Mouse (Mus musculus) thymus, adult 2 months (tissue): Measurements from ENCODE around the gene Pyroxd2. TPM values are rescaled to one million over a fixed set of nuclear protein-coding genes. Genes with fewer than 3 reads are reported as not detected.
A peak's percentile ranks its signal among the peaks of the same experiment; 100 is the strongest.
"Not testable (repeated sequence)": the region's sequence is repeated elsewhere in the genome, so short reads cannot be mapped to it uniquely, and the experiment has no call there.

Experiments
- DNase-seq: peaks from one replicate; pipeline ENCODE4 v3.0.0; 2021
- H3K27ac ChIP-seq: fragments of 200-500 bp; 2 replicates; pipeline ENCODE4 v1.5.1; 2012; ENCODE audit warnings: low read length, control low read depth; ENCODE audit not compliant: control insufficient read depth, insufficient read depth
- H3K27me3 ChIP-seq: fragments of 200-500 bp; 2 replicates; pipeline ENCODE4 v1.6.1; 2012; ENCODE audit warnings: mild to moderate bottlenecking, low read length, moderate library complexity, mixed read lengths; ENCODE audit not compliant: control insufficient read depth, insufficient read depth
- H3K36me3 ChIP-seq: fragments of 200-500 bp; 2 replicates; pipeline ENCODE4 v1.6.1; 2012; ENCODE audit warnings: mild to moderate bottlenecking, low read length, moderate library complexity; ENCODE audit not compliant: control insufficient read depth, insufficient read depth
- H3K4me1 ChIP-seq: fragments of 200-500 bp; replicated peaks from 2 replicates; pipeline ENCODE4 v1.6.1; 2012; ENCODE audit warnings: low read length; ENCODE audit not compliant: control insufficient read depth, insufficient read depth
- H3K4me3 ChIP-seq: fragments of 200-500 bp; 2 replicates; pipeline ENCODE4 v1.5.1; 2012; ENCODE audit warnings: mild to moderate bottlenecking, low read length, control low read depth, moderate library complexity; ENCODE audit not compliant: control insufficient read depth, insufficient read depth
- CTCF ChIP-seq: fragments of 200-500 bp; IDR thresholded peaks from 2 replicates; pipeline ENCODE4 v1.5.1; 2012; ENCODE audit warnings: mild to moderate bottlenecking, control low read depth, low read length, moderate library complexity, borderline replicate concordance; ENCODE audit not compliant: control insufficient read depth, poor library complexity, insufficient read depth; ENCODE audit errors: extremely low read depth
- POLR2A ChIP-seq: fragments of 200-500 bp; IDR thresholded peaks from 2 replicates; pipeline ENCODE4 v1.6.1; 2012; ENCODE audit warnings: mild to moderate bottlenecking, low read length, control low read depth, moderate library complexity; ENCODE audit not compliant: control insufficient read depth, poor library complexity, insufficient read depth; ENCODE audit errors: extremely low read depth
- WGBS: fragments of 180-500 bp; shearing (Covaris S2); methylation state at CpG from one replicate; pipeline ENCODE4 v1.1.7; 2018; 5-methylcytosine and 5-hydroxymethylcytosine counted together
- polyA plus RNA-seq: library from polyadenylated mRNA; depleted of rRNA; stranded (reverse); fragments of >200 nt; gene quantifications from 2 replicates; pipeline ENCODE4 v1.2.3, GENCODE M21; 2012; rRNA removed

The Pyroxd2 gene
- 4.5 and 6.2 TPM in 2 replicates for polyA plus RNA-seq

DNA sequence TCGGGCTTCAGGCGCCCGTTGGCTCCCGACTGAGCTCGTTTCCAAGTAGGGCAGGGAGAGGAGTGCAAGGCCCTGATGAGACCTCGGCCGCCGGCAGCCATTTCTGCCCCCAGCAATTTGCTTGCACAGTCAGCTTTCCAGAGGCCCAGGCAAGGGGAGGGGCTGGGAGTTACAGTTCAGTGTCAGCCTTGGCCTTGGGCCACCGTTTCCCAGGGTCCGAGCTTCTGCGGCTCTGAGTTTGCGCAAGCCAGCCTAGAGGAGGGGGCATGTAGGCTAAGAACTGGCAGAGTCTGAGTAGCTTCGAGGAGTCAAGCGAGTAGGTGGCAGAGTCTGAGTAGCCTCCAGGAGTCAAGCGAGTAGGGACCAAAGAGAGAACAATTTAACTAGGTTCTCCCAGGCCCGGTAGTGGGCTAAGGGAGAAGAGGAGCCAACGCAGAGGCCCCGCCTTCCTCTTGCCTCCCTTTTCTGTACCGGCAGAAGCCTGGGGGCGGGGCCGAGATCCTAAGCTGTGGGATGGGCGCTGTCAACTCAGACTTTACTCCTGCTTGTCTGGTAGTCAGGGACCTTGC lies at the start of gene Pyroxd2:
Gene Pyroxd2 (minus strand): TSS at position 413 of the 569 bp plus-strand sequence.
- Histone ChIP-seq H3K36me3 (no peaks in the 10 kb centered on the region), H3K4me3 (no peak within 1 kb of the TSS), H3K27ac (no peak within 1 kb of the TSS), H3K4me1 (0 out of 2 replicates have a peak, but pooled peaks cover 8% of the 10 kb centered on the region), H3K27me3 (no peaks in the 10 kb centered on the region)
- WGBS, result 57% methylated on average over 22 of the region's 22 CpGs
- TF ChIP-seq POLR2A, result no peak
- TF ChIP-seq CTCF, result no peak
- DNase-seq, result peak; percentile 31

GRCm38 (mm10) chr19:42797866-42798265 lies 45.3 kb upstream of the Pyroxd2 start:
- Histone ChIP-seq H3K36me3 (no peaks in the 10 kb centered on the region), H3K27ac (no peak overlapping the region), H3K4me3 (no peak overlapping the region), H3K27me3 (no peaks in the 10 kb centered on the region; the same call in 1 of the 2 replicates), H3K4me1 (no peaks in the 10 kb centered on the region)
- TF ChIP-seq POLR2A, result no peak
- 82% methylated on average over 2 of the region's 2 CpGs for WGBS
- DNase-seq, result no peak

- H3K36me3 ChIP-seq, result no peaks in the 10 kb centered on the region
- no peak overlapping the region for H3K27ac ChIP-seq
- H3K27me3 ChIP-seq, result no peaks in the 10 kb centered on the region; the same call in 1 of the 2 replicates
- no peak for DNase-seq
- no peak for TF ChIP-seq POLR2A
- no peak for TF ChIP-seq CTCF
- H3K4me3 ChIP-seq, result no peak overlapping the region
- H3K4me1 ChIP-seq, result no peaks in the 10 kb centered on the region
- 54% methylated on average over 9 of the region's 9 CpGs for WGBS
Measured at GRCm38 (mm10) chr19:42795801-42796200, 43.2 kb upstream of the Pyroxd2 start.

GRCm38 (mm10) chr19:42794914-42795613 lies 42.5 kb upstream of the Pyroxd2 start:
- peak; percentile 82 for DNase-seq
- TF ChIP-seq POLR2A (no peak), CTCF (peak; percentile 59; the same call in 1 of the 2 replicates)
- H3K36me3 ChIP-seq, result no peaks in the 10 kb centered on the region
- H3K4me1 ChIP-seq, result no peaks in the 10 kb centered on the region
- no peaks in the 10 kb centered on the region; the same call in 1 of the 2 replicates for H3K27me3 ChIP-seq
- H3K27ac ChIP-seq, result no peak overlapping the region
- H3K4me3 ChIP-seq, result no peak overlapping the region
- 4% methylated on average over 31 of the region's 31 CpGs for WGBS

DNA sequence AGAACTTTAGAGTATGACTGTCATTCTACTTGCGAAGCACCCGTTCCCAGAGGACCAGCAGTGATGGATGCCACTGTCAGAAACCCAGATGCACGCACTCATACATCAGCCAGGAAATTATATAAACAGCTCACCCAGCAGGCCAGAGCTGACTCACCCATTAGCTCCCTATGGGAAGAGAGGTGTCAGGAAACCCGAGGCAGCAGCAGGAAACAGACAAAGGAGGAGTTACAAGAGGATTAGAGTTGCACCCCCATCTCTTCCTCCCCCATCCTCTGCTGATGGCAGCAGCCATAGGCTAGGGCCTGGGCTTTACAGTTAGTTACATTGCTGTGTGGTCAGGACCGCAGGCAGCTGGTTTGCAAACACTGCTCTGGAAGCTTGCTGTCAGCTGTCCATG lies 35.7 kb upstream of the Pyroxd2 start:
- Histone ChIP-seq H3K36me3 (no peaks in the 10 kb centered on the region), H3K4me3 (no peak overlapping the region), H3K27me3 (no peaks in the 10 kb centered on the region), H3K27ac (no peak overlapping the region), H3K4me1 (no peaks in the 10 kb centered on the region)
- 55% methylated on average over 5 of the region's 5 CpGs for WGBS
- no peak for TF ChIP-seq POLR2A
- no peak for TF ChIP-seq CTCF
- DNase-seq, result no peak

- no peak for DNase-seq
- no peaks in the 10 kb centered on the region for H3K27me3 ChIP-seq
- no peak overlapping the region for H3K4me3 ChIP-seq
- 86% methylated on average over 8 of the region's 8 CpGs for WGBS
- no peaks in the 10 kb centered on the region for H3K4me1 ChIP-seq
- H3K36me3 ChIP-seq, result no peaks in the 10 kb centered on the region
- no peak overlapping the region for H3K27ac ChIP-seq
- TF ChIP-seq CTCF (no peak), POLR2A (no peak)
Measured at GRCm38 (mm10) chr19:42785562-42786220, 33.1 kb upstream of the Pyroxd2 start.

- no peaks in the 10 kb centered on the region for H3K36me3 ChIP-seq
- no peak overlapping the region for H3K27ac ChIP-seq
- DNase-seq, result peak; percentile 24
- TF ChIP-seq CTCF (no peak), POLR2A (no peak)
- WGBS, result 61% methylated on average over 2 of the region's 2 CpGs
- no peaks in the 10 kb centered on the region for H3K27me3 ChIP-seq
- no peak overlapping the region for H3K4me3 ChIP-seq
- H3K4me1 ChIP-seq, result peaks cover under 1% of the 10 kb centered on the region; the same call in 1 of the 2 replicates
Measured at GRCm38 (mm10) chr19:42785129-42785528, 32.6 kb upstream of the Pyroxd2 start.

GRCm38 (mm10) chr19:42780156-42780538 lies 27.6 kb upstream of the Pyroxd2 start:
- peaks cover 12% of the 10 kb centered on the region; the same call in 1 of the 2 replicates for H3K4me1 ChIP-seq
- H3K27ac ChIP-seq, result 0 out of 2 replicates have a peak overlapping the region, but pooled peaks have one; percentile 5
- peak overlapping the region; percentile 77 for H3K4me3 ChIP-seq
- DNase-seq, H3K36me3 ChIP-seq, H3K27me3 ChIP-seq: not testable (repeated sequence)
- 30% methylated on average over 7 of the region's 7 CpGs for WGBS
